Mouse (Mus musculus) liver, adult 2 months (tissue): ENCODE measurements around the gene Rex1bd.

ENCODE experiments used
- CTCF ChIP-seq: fragments of 200-500 bp; IDR thresholded peaks from 2 replicates; pipeline ENCODE4 v1.5.1; 2011; ENCODE audit warnings: low read depth, low read length, control low read depth
- POLR2A ChIP-seq: fragments of 200-500 bp; IDR thresholded peaks from 2 replicates; pipeline ENCODE4 v1.6.1; 2011; ENCODE audit warnings: low read length, control low read depth; ENCODE audit not compliant: insufficient read depth; ENCODE audit errors: extremely low read depth

DNA sequence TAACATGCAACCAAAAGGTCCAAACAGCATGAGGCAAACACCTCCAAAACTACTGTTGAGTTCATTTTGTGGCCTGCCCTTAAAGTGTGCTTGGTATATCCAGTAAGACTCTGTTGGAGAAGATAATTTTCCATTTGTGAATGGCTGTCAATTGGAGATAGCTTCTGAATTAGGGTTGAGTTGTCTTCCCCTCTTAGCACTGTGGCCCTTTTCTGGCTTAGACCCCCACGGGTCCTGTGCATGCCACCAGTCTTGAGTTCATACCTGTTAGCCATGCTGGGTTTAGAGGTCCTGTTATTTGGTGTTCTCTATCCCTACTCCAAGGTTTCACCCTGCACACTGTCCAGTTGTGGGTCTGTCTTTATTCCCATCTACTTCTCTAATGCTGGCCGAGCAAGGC, 5.2 kb upstream of the Rex1bd start:
- no peak for TF ChIP-seq CTCF
- TF ChIP-seq POLR2A, result no peak
